Mouse (Mus musculus): Measurements from ENCODE around the gene Taf5.

Gene Taf5

GRCm38 (mm10) chr19:47067924-47068611 is 522 bp downstream of the Taf5 start:
- peak; percentile 90 for DNase-seq

- no peak for DNase-seq
Observed at GRCm38 (mm10) chr19:47088226-47088625, 20.7 kb downstream of the Taf5 start.

GRCm38 (mm10) chr19:47089718-47090525 is 22.4 kb downstream of the Taf5 start:
- peak; percentile 9 for DNase-seq

GRCm38 (mm10) chr19:47090550-47091156 is 23.1 kb downstream of the Taf5 start, which contains the start of the genes Usmg5 and Pdcd11:
Gene Usmg5, minus strand, starts transcription at chr19:47090647.
Gene Pdcd11, plus strand, starts transcription at chr19:47090768.
- peak; percentile 98 for DNase-seq

- no peak for DNase-seq
Observed at GRCm38 (mm10) chr19:47101080-47101479, 33.5 kb downstream of the Taf5 start.

- DNase-seq, result no peak
Observed at GRCm38 (mm10) chr19:47104641-47105271, 37.2 kb downstream of the Taf5 start.

- no peak for DNase-seq
Observed at GRCm38 (mm10) chr19:47118634-47119033, 51.1 kb downstream of the Taf5 start.

GRCm38 (mm10) chr19:47121054-47121453 is 53.5 kb downstream of the Taf5 start:
- peak; percentile 33 for DNase-seq

- DNase-seq, result peak; percentile 61
Observed at GRCm38 (mm10) chr19:47122802-47123201, 55.3 kb downstream of the Taf5 start.

- DNase-seq, result no peak
Observed at GRCm38 (mm10) chr19:47128164-47128563, 60.6 kb downstream of the Taf5 start.

GRCm38 (mm10) chr19:47128835-47129234 is 61.3 kb downstream of the Taf5 start:
- no peak for DNase-seq

GRCm38 (mm10) chr19:47130551-47131125 is 63.1 kb downstream of the Taf5 start:
- DNase-seq, result no peak

Data from lung, postnatal 36 days (tissue).